Mouse (Mus musculus): Measurements from ENCODE around the gene BC147527. TPM values are rescaled to one million over a fixed set of nuclear protein-coding genes. Genes with fewer than 3 reads are reported as not detected.
A peak's percentile ranks its signal among the peaks of the same experiment; 100 is the strongest.
"Not testable (repeated sequence)": the region's sequence is repeated elsewhere in the genome, so short reads cannot be mapped to it uniquely, and the experiment has no call there.

The BC147527 gene
- polyA plus RNA-seq, 1 experiment from 2014 or later, result 3.2 TPM

DNA sequence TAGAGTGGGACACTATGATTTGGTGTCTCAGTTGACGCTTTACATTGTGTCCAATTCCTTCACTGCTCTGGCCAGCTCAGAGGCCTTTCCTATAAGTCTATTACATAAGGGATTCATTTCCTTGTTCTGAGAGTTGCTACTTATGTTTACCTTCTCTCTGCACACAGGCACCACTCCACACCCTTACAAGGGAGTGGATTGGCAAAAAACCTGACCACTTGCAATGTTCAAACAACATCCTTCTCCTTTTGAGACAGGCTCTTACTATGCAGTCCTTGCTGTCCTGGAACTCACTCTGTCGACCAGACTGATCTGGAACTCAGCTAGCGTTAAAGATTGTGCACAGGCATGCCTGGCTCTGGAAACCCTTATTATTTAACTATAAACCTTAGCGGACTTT is 10.6 kb downstream of the BC147527 start:
- ATAC-seq (replicated peaks; ENCODE audit: extremely low read depth, insufficient read depth, low FRiP score), result no peak
- 66% methylated on average over 4 of the region's 4 CpGs for WGBS
- Histone ChIP-seq H3K4me2 (ENCODE audit: low read depth, low read length) (no peak overlapping the region), H3K27ac (ENCODE audit: low read length) (no peak overlapping the region), H3K36me3 (ENCODE audit: control insufficient read depth, insufficient read depth) (no peaks in the 10 kb centered on the region), H3K9me3 (replicated peaks; ENCODE audit: control insufficient read depth, low read length) (no peaks in the 10 kb centered on the region), H3K9ac (ENCODE audit: low read length) (no peak overlapping the region), H3K4me3 (ENCODE audit: low read length) (no peak overlapping the region), H3K4me1 (ENCODE audit: control insufficient read depth, insufficient read depth, low read length) (no peaks in the 10 kb centered on the region), H3K27me3 (ENCODE audit: control insufficient read depth, insufficient read depth, low read length) (no peaks in the 10 kb centered on the region)

DNA sequence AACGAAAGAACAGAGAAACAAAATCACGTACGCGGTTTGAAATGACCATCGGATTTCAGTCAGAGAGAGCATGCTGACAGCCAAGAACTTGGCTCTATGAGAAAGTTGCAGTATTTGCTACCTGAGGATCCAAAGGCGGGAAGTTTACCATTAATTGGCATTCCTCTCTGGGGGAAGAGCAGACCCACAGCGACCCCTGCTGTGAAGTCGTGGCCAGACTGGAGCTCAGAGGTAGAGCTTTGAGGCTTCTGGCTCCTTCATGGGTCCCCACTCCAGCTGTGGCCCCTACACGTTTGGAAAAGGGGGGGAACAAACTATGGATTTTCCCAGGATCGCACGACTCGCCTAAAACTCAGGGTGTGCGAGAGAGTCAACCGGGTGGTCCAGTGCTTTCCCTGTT is 13.4 kb downstream of the BC147527 start:
- Histone ChIP-seq H3K27me3 (ENCODE audit: control insufficient read depth, insufficient read depth, low read length) (no peaks in the 10 kb centered on the region), H3K9me3 (replicated peaks; ENCODE audit: control insufficient read depth, low read length) (no peaks in the 10 kb centered on the region), H3K27ac (ENCODE audit: low read length) (no peak overlapping the region), H3K4me1 (ENCODE audit: control insufficient read depth, insufficient read depth, low read length) (no peaks in the 10 kb centered on the region), H3K9ac (ENCODE audit: low read length) (no peak overlapping the region), H3K4me3 (ENCODE audit: low read length) (no peak overlapping the region), H3K36me3 (ENCODE audit: control insufficient read depth, insufficient read depth) (no peaks in the 10 kb centered on the region), H3K4me2 (ENCODE audit: low read depth, low read length) (peak overlapping the region; percentile 35)
- 37% methylated on average over 14 of the region's 14 CpGs for WGBS
- no peak for ATAC-seq (replicated peaks; ENCODE audit: extremely low read depth, insufficient read depth, low FRiP score)

DNA sequence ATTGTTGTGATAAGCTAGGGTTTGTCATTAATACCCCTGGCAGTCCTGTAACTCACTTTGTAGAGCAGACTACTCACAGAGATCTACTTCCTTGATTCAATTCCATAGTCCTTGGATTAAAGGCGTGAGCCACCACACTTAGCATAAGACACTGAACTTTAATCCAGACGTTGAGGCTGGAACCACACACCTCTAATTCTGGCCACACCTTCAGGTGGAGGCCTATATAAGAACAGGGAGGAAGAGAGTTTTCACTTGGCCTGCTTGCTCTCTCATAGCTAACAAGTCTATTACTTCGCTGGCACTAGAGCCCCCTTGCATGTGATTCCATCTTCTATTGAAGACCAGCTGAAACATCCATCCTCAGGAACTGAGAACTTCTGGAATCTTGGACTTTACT is 16.4 kb downstream of the BC147527 start, which contains the start of gene Tcstv3:
Gene Tcstv3, plus strand, starts transcription at position 301 of the 400 bp plus-strand sequence.
- H3K36me3 ChIP-seq (ENCODE audit: control insufficient read depth, insufficient read depth); ATAC-seq (replicated peaks; ENCODE audit: extremely low read depth, insufficient read depth, low FRiP score); H3K4me2 ChIP-seq (ENCODE audit: low read depth, low read length); H3K4me1 ChIP-seq (ENCODE audit: control insufficient read depth, insufficient read depth, low read length); H3K27me3 ChIP-seq (ENCODE audit: control insufficient read depth, insufficient read depth, low read length); H3K9me3 ChIP-seq (replicated peaks; ENCODE audit: control insufficient read depth, low read length); H3K27ac ChIP-seq (ENCODE audit: low read length); H3K9ac ChIP-seq (ENCODE audit: low read length); H3K4me3 ChIP-seq (ENCODE audit: low read length): not testable (repeated sequence)
- WGBS, result 57% methylated on average over 3 of the region's 3 CpGs

DNA sequence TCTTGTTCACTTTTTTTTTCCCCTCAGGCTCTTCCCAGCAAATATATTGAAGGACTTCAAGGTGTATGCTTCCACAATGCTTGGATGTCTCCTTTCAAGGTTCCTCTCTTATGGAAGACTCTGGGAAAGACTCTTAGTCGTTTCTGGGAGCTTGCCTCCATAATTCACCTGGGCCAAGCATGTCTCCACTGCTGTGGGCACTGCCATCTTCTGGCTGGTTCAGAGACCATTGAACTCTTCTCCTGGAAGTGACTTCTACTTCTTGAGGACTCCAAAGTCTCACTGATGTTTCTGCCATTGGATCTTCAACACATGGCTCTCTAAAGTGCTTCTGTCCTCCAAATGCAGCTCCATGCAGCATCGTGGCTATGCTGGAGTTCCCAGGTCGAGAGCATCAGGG is 20.0 kb downstream of the BC147527 start:
- Histone ChIP-seq H3K9ac (ENCODE audit: low read length) (no peak overlapping the region), H3K4me1 (ENCODE audit: control insufficient read depth, insufficient read depth, low read length) (no peaks in the 10 kb centered on the region), H3K36me3 (ENCODE audit: control insufficient read depth, insufficient read depth) (no peaks in the 10 kb centered on the region), H3K27me3 (ENCODE audit: control insufficient read depth, insufficient read depth, low read length) (no peaks in the 10 kb centered on the region), H3K27ac (ENCODE audit: low read length) (no peak overlapping the region), H3K9me3 (replicated peaks; ENCODE audit: control insufficient read depth, low read length) (no peaks in the 10 kb centered on the region), H3K4me3 (ENCODE audit: low read length) (no peak overlapping the region), H3K4me2 (ENCODE audit: low read depth, low read length) (no peak overlapping the region)
- 69% methylated on average over 3 of the region's 3 CpGs for WGBS
- ATAC-seq (replicated peaks; ENCODE audit: extremely low read depth, insufficient read depth, low FRiP score), result no peak

DNA sequence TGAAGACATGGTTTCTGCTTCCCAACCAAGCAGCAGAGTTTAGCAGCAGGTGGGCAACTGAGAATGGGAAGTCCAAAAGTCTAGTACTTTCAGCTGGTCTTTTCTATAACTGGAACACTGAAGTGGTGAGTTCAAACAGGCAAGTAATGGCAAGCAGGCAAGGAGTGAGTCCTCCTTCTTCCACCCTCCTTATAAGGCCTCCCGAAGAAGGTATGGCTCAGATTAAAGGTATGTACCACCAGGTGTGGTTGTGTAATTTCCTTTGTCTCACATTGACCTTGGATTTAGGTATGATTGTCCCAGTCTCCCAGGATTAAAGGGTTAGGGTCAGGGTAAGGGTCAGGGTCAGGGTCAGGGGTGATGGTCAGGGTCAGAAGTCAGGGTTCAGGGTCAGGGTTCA is 20.5 kb downstream of the BC147527 start:
- 96% methylated on average over 1 of the region's 1 CpGs for WGBS

More for the DNA sequence above, 20.5 kb downstream of the BC147527 start:
- Histone ChIP-seq H3K4me3 (ENCODE audit: low read length) (no peak overlapping the region), H3K27ac (ENCODE audit: low read length) (no peak overlapping the region), H3K9ac (ENCODE audit: low read length) (no peak overlapping the region), H3K36me3 (ENCODE audit: control insufficient read depth, insufficient read depth) (no peaks in the 10 kb centered on the region), H3K4me2 (ENCODE audit: low read depth, low read length) (no peak overlapping the region), H3K27me3 (ENCODE audit: control insufficient read depth, insufficient read depth, low read length) (no peaks in the 10 kb centered on the region), H3K9me3 (replicated peaks; ENCODE audit: control insufficient read depth, low read length) (no peaks in the 10 kb centered on the region), H3K4me1 (ENCODE audit: control insufficient read depth, insufficient read depth, low read length) (no peaks in the 10 kb centered on the region)
- no peak for ATAC-seq (replicated peaks; ENCODE audit: extremely low read depth, insufficient read depth, low FRiP score)

Other genes starting within 250 kb of the BC147527 start
- gene Gm21188, start 248.2 kb upstream of the BC147527 start, polyA plus RNA-seq (2015; fragmentation: Nextera tagmentation; extraction: Ambion mirVana), result 0.14 TPM in 1 of 2 replicates, not detected in the other
- not detected in 2 replicates for gene Gm20767, start 160.1 kb upstream of the BC147527 start, polyA plus RNA-seq (2015; fragmentation: Nextera tagmentation; extraction: Ambion mirVana)
- not detected in 2 replicates for gene Gm21818, start 128.0 kb upstream of the BC147527 start, polyA plus RNA-seq (2015; fragmentation: Nextera tagmentation; extraction: Ambion mirVana)
- not detected in 2 replicates for gene Gm21762, start 84.4 kb upstream of the BC147527 start, polyA plus RNA-seq (2015; fragmentation: Nextera tagmentation; extraction: Ambion mirVana)
- gene Gm21731, start 61.3 kb upstream of the BC147527 start, polyA plus RNA-seq (2015; fragmentation: Nextera tagmentation; extraction: Ambion mirVana), result not detected in 2 replicates
- not detected in 2 replicates for gene AF067061, start 37.3 kb upstream of the BC147527 start, polyA plus RNA-seq (2015; fragmentation: Nextera tagmentation; extraction: Ambion mirVana)
- gene Tcstv3, start 16.5 kb downstream of the BC147527 start, polyA plus RNA-seq (2015; fragmentation: Nextera tagmentation; extraction: Ambion mirVana), result not detected in 2 replicates

All from heart, embryonic 16.5 days (tissue).